Mouse (Mus musculus) right cerebral cortex, postnatal 10 days (tissue): Measurements from ENCODE around the gene Gpr63.
A peak's percentile ranks its signal among the peaks of the same experiment; 100 is the strongest.
"Not testable (repeated sequence)": the region's sequence is repeated elsewhere in the genome, so short reads cannot be mapped to it uniquely, and the experiment has no call there.

Experiments
- DNase-seq, 2 experiments: peaks; one replicate each; pipeline ENCODE4 v3.0.0; 2021; ENCODE audit warnings: low spot score in 2 of 2

The Gpr63 gene

DNA sequence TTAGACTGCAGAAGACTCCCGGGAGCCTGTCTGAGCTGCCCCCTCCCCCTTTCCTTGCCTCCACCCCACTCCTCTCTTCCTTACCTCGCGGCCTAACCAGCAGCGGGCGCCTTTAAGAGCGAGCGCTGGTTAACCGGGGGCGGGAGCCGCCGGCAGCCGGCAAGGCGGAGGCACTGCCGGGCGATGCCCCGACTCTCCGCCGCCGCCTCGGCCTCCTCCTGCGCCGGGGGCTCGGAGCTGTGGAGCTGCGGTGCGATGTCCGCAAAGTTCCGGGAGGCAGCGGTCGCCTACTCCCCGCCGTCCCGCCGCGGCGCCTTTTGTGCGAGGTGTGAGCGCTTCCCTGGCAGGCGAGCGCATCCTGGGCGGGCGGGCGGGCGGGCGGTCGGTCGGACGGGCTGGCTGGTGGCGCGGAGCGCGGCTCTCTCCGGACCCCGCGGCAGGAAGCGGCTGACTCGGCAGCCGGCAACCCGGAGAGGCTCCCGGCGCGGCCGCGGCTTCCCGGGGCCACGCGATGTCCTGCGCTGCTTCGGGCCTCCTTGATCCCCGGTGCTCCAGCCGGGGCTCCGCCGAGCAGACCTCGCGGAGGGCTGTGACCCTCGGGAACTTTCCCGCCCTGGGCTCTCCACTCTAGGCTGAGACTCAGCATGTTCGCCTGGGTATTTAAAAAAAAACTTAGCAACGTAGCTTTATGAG, at the start of gene Gpr63:
Gene Gpr63 (plus strand): TSS at position 109 of the 693 bp plus-strand sequence.
- DNase-seq = peak; percentile 88

DNA sequence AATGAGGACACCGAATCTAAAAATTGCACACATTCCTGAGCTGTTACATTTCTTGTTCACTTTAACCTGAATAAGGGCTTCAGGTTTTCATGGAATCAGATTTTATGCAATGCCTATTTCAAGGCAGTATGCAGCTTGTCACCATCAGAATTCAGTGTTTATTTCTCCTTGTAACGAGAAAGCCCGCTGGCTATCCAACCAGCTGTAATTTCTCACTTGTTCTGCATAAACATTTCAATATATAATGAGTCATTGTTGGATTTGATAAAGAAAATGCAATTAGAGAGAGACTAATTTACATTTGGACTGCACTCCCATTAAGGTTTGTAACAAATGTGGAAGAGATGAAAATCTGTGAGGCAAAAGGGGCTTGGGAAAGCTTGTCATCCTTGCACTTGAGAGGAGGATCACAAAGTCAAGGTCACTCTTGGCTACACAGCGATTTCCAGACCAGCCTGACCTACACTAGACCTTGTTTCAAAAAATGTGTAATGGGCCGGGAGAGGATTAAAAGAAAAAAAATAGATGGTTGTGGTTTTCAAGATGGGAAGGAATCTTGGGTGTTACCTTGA, 46.1 kb upstream of the Gpr63 start:
- DNase-seq = no peak

- DNase-seq = no peak
Observed at GRCm38 (mm10) chr4:24924726-24925125, 41.5 kb upstream of the Gpr63 start.

- no peak for DNase-seq
Observed at GRCm38 (mm10) chr4:24928260-24928780, 37.9 kb upstream of the Gpr63 start.

GRCm38 (mm10) chr4:24928926-24929325, 37.3 kb upstream of the Gpr63 start:
- no peak for DNase-seq

GRCm38 (mm10) chr4:24942728-24943424, 23.3 kb upstream of the Gpr63 start:
- DNase-seq = peak; percentile 52 to 53

- peak in 1 of 2 experiments; percentile 33 for DNase-seq
Observed at GRCm38 (mm10) chr4:24965918-24966298, 299 bp upstream of the Gpr63 start.

- DNase-seq = no peak
Observed at GRCm38 (mm10) chr4:24967251-24967650, 1.0 kb downstream of the Gpr63 start.

- no peak for DNase-seq
Observed at GRCm38 (mm10) chr4:24978589-24978988, 12.4 kb downstream of the Gpr63 start.

DNA sequence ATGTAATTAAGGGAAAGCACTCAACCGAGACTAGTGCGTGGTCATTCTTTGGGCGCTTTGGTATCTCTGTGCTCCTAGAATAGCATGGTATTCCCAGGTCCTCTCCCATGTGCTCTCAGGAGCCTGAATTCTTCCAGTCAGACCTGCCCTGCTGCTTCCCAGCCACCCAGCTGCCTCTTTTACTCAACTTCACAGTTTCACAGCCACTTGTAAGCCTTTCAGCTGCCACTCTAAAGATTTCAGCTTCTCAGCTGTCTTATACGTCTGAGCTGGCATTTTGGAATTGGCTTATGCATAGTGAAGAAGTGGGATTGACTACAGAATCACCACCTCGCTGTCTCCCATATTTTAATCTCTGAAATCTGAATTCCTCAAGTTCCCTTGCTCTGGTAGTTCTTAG, 19.4 kb downstream of the Gpr63 start:
- no peak for DNase-seq

GRCm38 (mm10) chr4:24991475-24991874, 25.3 kb downstream of the Gpr63 start:
- no peak for DNase-seq

DNA sequence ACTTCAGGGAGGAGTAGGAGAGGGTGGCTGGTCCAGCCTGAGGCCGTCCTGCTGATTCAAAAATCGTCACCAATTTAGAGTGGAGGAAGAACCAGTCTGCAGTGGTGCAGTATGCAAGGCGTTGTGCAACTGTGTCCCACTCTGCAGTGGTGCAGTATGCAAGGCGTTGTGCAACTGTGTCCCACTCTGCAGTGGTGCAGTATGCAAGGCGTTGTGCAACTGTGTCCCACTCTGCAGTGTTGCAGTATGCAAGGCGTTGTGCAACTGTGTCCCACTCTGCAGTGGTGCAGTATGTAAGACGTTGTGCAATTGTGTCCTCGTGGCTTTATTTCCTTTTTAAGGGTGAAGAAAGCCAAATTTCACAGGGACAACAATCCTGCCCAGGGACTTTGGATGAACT, 43.1 kb downstream of the Gpr63 start:
- DNase-seq = not testable (repeated sequence)

DNA sequence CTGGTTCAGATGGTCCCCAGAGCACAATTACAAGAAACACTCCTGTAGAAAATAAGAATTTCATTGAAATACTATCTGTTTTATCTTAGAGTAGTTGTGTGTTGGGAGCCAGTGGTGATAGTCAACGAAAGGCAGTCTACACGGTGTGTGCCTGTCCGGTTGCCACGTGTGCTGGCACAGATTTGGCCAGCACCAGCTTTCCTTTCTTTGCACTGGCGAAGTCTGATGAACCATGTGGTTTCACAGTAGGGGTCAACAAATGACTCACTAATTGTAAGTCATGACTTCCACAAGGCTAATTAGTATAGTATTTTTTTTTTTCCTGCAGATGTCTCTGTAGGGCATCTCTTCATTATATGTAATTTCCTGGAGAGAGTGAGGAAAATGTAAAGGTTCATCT, 45.6 kb downstream of the Gpr63 start:
- DNase-seq = no peak

DNA sequence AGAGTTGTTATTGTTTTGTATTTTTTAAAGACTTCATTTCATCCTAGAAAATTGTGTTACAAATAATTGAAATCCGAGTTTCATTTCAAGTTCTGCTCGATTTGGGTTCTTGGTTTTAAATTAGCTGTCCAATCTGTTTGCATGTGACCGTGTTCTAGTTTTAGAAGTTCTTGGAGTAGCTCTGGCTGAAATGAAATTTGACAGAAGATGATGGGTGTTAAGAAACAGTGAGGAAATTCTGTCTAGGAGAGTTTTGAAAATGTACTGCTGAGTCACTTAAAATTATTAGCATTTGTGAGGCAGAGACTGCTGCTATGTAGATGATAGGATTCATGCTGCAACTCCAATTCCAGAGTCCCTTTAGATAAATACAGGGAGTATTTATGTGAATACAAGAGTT, 46.5 kb downstream of the Gpr63 start:
- DNase-seq = no peak

- no peak for DNase-seq
Observed at GRCm38 (mm10) chr4:25015017-25015655, 48.9 kb downstream of the Gpr63 start.

- DNase-seq = no peak
Observed at GRCm38 (mm10) chr4:25028252-25028651, 62.0 kb downstream of the Gpr63 start.

DNA sequence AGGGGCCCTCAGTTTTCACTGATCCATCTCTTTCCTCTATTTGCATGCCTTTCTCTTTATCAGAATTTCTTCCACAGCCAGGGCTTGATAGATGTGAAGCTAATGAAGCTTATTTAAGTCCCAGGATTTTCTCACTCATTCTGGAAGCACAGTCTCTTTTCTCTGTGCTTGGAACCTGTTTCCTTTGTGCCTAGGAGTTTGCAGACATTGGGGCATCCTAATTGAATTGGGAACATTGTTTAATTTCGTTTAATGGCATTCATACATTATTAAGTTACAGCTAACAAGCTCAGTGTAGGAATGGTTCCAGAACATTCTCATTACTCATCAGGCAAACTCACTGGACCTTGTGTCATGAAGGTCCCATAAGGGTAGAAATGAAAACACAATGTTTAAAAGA, 62.5 kb downstream of the Gpr63 start:
- DNase-seq = no peak

- DNase-seq = no peak
Observed at GRCm38 (mm10) chr4:25029875-25030274, 63.7 kb downstream of the Gpr63 start.

- no peak for DNase-seq
Observed at GRCm38 (mm10) chr4:25035158-25035791, 69.1 kb downstream of the Gpr63 start.

DNA sequence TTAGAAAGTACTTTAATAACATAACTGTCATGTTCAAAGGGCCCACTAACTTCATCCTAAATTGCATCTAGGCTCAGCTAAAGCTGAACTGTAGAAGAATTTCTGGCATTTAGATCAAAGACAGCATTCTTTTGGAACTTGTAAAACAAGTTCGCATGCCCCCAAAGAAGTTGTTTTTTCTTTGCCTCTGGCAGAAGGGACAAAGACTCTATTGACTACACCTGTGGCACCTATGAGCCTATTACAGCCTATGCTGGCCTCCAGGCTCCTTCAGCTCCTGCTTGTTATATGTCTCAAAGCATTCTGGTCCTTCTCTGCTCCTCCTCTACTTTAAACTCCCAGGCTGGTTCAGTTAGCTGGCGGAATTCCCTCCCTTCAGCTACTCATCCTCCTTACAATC, 69.6 kb downstream of the Gpr63 start:
- no peak for DNase-seq

DNA sequence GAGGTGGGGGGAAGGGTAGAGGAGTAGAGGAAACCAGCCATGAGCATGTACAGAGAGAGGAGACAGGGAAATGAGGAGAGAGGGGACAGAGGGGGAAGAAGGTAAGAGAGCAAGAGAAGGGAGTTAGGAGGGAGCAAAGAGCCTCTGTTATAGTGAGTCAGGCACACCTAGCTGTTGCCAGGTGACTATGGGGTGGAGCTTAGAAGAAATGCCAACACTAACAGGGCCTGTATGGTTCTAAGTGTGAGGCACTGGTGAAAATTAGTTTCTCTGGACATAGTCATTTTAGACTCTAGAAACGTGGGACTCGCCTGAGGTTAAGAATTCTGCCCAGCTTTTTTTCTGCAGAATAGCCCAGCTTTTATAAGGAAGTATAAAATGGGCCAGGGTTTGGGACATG, 71.1 kb downstream of the Gpr63 start:
- no peak for DNase-seq

DNA sequence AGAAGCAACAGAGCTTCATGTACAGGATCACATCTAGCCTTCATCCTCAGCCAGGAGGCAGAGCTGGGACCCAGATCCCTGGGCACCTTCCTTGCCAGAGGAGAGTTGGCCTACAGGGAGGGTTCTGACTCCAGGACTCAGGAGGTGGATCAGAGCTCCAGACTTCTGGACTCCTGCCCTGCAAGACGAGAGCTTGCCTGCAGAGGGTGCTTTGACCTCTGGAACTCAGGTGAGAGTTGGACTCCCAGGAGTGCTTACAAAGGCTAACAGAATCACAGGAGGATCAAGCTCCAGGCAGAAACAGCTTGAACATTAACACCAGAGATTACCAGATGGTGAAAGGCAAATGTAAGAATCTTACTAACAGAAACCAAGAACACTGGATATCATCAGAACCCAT, 89.3 kb downstream of the Gpr63 start:
- not testable (repeated sequence) for DNase-seq
